Mouse (Mus musculus) spleen, postnatal 36 days (tissue): ENCODE measurements around the gene Abi3.
A peak's percentile ranks its signal among the peaks of the same experiment; 100 is the strongest.

ENCODE experiments used
- DNase-seq, 2 experiments: peaks; one replicate each; pipeline ENCODE4 v3.0.0; 2022; ENCODE audit warnings: low spot score in 2 of 2, mixed read lengths in 1 of 2

Gene Abi3

GRCm38 (mm10) chr11:95826317-95827167 is 15.7 kb downstream of the Abi3 start:
- DNase-seq, result no peak

- DNase-seq, result no peak
Measured at GRCm38 (mm10) chr11:95825625-95826024, 16.7 kb downstream of the Abi3 start.

- DNase-seq, result no peak
Measured at GRCm38 (mm10) chr11:95824877-95825243, 17.4 kb downstream of the Abi3 start.

GRCm38 (mm10) chr11:95824071-95824876 is 18.0 kb downstream of the Abi3 start, which contains the start of gene Phospho1:
Gene Phospho1 (plus strand): TSS chr11:95824499.
- peak; percentile 85 to 88 for DNase-seq

- DNase-seq, result no peak
Measured at GRCm38 (mm10) chr11:95822437-95822836, 19.8 kb downstream of the Abi3 start.

GRCm38 (mm10) chr11:95821511-95821910 is 20.8 kb downstream of the Abi3 start:
- DNase-seq, result no peak

- DNase-seq, result no peak
Measured at GRCm38 (mm10) chr11:95819138-95819537, 23.1 kb downstream of the Abi3 start.

GRCm38 (mm10) chr11:95815412-95815811 is 26.9 kb downstream of the Abi3 start:
- no peak for DNase-seq

GRCm38 (mm10) chr11:95814857-95815256 is 27.4 kb downstream of the Abi3 start:
- DNase-seq, result no peak

- no peak for DNase-seq
Measured at GRCm38 (mm10) chr11:95814101-95814500, 28.2 kb downstream of the Abi3 start.

GRCm38 (mm10) chr11:95812224-95812623 is 30.1 kb downstream of the Abi3 start:
- DNase-seq, result no peak

GRCm38 (mm10) chr11:95811741-95812140 is 30.5 kb downstream of the Abi3 start:
- DNase-seq, result no peak

- DNase-seq, result no peak
Measured at GRCm38 (mm10) chr11:95810828-95811227, 31.4 kb downstream of the Abi3 start.

GRCm38 (mm10) chr11:95809603-95810002 is 32.7 kb downstream of the Abi3 start:
- DNase-seq, result no peak

- DNase-seq, result peak; percentile 61 to 80
Measured at GRCm38 (mm10) chr11:95808448-95809011, 33.7 kb downstream of the Abi3 start.

GRCm38 (mm10) chr11:95807884-95808283 is 34.4 kb downstream of the Abi3 start:
- DNase-seq, result no peak

- peak; percentile 36 to 59 for DNase-seq
Measured at GRCm38 (mm10) chr11:95805527-95805926, 36.7 kb downstream of the Abi3 start.

- peak; percentile 34 to 48 for DNase-seq
Measured at GRCm38 (mm10) chr11:95805010-95805409, 37.3 kb downstream of the Abi3 start.

- no peak for DNase-seq
Measured at GRCm38 (mm10) chr11:95795582-95795981, 46.7 kb downstream of the Abi3 start.

GRCm38 (mm10) chr11:95794201-95794600 is 48.1 kb downstream of the Abi3 start:
- DNase-seq, result no peak

GRCm38 (mm10) chr11:95792950-95793509 is 49.2 kb downstream of the Abi3 start:
- DNase-seq, result peak; percentile 5 to 28

- DNase-seq, result no peak
Measured at GRCm38 (mm10) chr11:95791787-95792186, 50.5 kb downstream of the Abi3 start.
